In the genomic region with DNA sequence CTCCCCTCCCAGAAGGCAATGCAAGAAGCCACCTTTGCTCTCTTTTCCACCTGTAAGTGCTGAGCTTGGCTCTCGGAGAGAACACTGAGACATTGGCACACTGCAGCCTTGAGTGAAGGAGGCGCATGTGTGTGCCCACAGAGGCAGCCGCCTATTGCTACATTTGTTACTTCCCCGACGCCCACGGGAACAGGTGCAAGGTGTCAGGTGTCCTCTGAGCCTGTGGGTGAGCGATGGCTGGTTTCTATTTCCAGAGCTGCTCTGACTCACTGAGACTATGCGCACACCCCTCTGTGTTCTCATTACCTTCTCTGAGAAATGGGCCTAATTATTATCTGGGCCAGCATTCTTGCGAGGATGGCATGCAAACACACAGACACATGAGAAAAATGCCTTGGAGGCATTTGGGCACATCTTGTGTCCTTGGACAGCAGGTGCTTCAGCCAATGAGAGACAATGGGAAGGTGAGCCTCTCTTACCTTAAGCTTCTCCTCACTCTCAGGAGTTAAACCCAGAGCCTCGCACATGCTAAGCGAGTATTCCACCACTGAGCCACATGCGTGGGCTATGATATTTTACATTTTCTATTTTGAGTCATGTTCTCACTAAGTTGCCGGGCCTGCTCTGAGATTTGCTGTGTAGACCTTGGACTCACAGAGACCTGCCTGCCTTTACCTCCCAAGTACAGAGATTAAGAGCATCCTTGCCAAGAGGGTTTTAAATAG, we compare ENCODE assay signal across 19 mouse cellular contexts. TPM values are rescaled to one million over a fixed set of nuclear protein-coding genes. Genes with fewer than 3 reads are reported as not detected.
DNase-seq lines count a peak whose midpoint lies in the region; ATAC-seq and TF ChIP-seq lines count a peak whose summit lies in the region.
"Had no signal": no experiment of that assay in that cellular context is flagged by ENCODE, and none has a peak within 500 bp of the region (broad histone marks: within the 10 kb centered on the region; RNA-seq: fewer than 3 reads in every experiment).

No protein-coding gene starts in this region.

- H3K27ac ChIP-seq in layer of hippocampus, adult 2 months: no peak overlapping the region
- no peak overlapping the region for H3K27ac ChIP-seq in embryonic facial prominence, embryonic 15.5 days (replicated peaks)
- H3K27ac ChIP-seq: forebrain, embryonic 10.5 days; lung, embryonic 15.5 days; neural tube, embryonic 13.5 days had no signal

- no peaks in the 10 kb centered on the region for H3K27me3 ChIP-seq in C2C12 (ENCODE audit: control insufficient read depth, insufficient read depth, insufficient read length)
- H3K27me3 ChIP-seq in embryonic facial prominence, embryonic 15.5 days: no peaks in the 10 kb centered on the region
- H3K27me3 ChIP-seq: lung, embryonic 15.5 days; neural tube, embryonic 13.5 days had no signal

- H3K79me2 ChIP-seq in C2C12 (ENCODE audit: control insufficient read depth, insufficient read depth): no peaks in the 10 kb centered on the region

- no peaks in the 10 kb centered on the region for H3K36me3 ChIP-seq in C2C12 (ENCODE audit: control insufficient read depth, insufficient read depth)
- no peaks in the 10 kb centered on the region for H3K36me3 ChIP-seq in embryonic facial prominence, embryonic 15.5 days
- H3K36me3 ChIP-seq: forebrain, embryonic 10.5 days; lung, embryonic 15.5 days; neural tube, embryonic 13.5 days had no signal

- peak; percentile 23 to 35 for DNase-seq in layer of hippocampus, adult 2 months (ENCODE audit: low spot score in 2 of 2)
- DNase-seq in layer of hippocampus, adult 9-10 months (ENCODE audit: low spot score): no peak
- peak; percentile 40 to 44 for DNase-seq in left cerebral cortex, postnatal 14 days (ENCODE audit: low spot score in 2 of 2)
- no peak for DNase-seq in urinary bladder, postnatal 36 days (ENCODE audit: low spot score in 2 of 2)
- no peak for DNase-seq in heart, postnatal 4 days
- no peak for DNase-seq in heart, postnatal 10 days
- DNase-seq: cerebellum, postnatal 10 days; gastrocnemius, postnatal 10 days; kidney, postnatal 14 days; thymus, postnatal 14 days had no signal

- no peak overlapping the region for H3K4me2 ChIP-seq in embryonic facial prominence, embryonic 15.5 days (replicated peaks)
- H3K4me2 ChIP-seq: heart, embryonic 11.5 days; lung, embryonic 15.5 days; neural tube, embryonic 13.5 days had no signal

- TF ChIP-seq CTCF in layer of hippocampus, adult 2 months (conservative IDR thresholded peaks at IDR 0.05): no peak
- no peak for TF ChIP-seq CTCF in C2C12 (IDR thresholded peaks at IDR 0.05; ENCODE audit: control insufficient read depth, insufficient read depth, insufficient read length)

- WGBS in embryonic facial prominence, embryonic 15.5 days: 80% methylated on average over 13 of the region's 13 CpGs

- no peak overlapping the region for H3K9ac ChIP-seq in embryonic facial prominence, embryonic 15.5 days
- H3K9ac ChIP-seq: lung, embryonic 15.5 days; neural tube, embryonic 13.5 days had no signal

- no peaks in the 10 kb centered on the region for H3K4me1 ChIP-seq in embryonic facial prominence, embryonic 15.5 days
- H3K4me1 ChIP-seq: forebrain, embryonic 10.5 days; lung, embryonic 15.5 days; neural tube, embryonic 13.5 days had no signal

- H3K79me3 ChIP-seq in C2C12 (ENCODE audit: low read depth): no peaks in the 10 kb centered on the region

- H3ac ChIP-seq in C2C12 (ENCODE audit: control insufficient read depth, insufficient read length, low read depth): no peak overlapping the region

- 0 out of 2 replicates have a peak, but pooled peaks have one; percentile 11 for ATAC-seq in embryonic facial prominence, embryonic 15.5 days (ENCODE audit: insufficient number of reproducible peaks, low FRiP score, low TSS enrichment, low read depth)
- ATAC-seq: inflammation-experienced regulatory T-cells, adult 6 months had no signal

- no peak overlapping the region for H3K4me3 ChIP-seq in layer of hippocampus, adult 2 months
- H3K4me3 ChIP-seq in C2C12 (ENCODE audit: insufficient read depth, poor library complexity, severe bottlenecking): no peak overlapping the region
- no peak overlapping the region for H3K4me3 ChIP-seq in embryonic facial prominence, embryonic 15.5 days (replicated peaks)
- H3K4me3 ChIP-seq: forebrain, embryonic 10.5 days; lung, embryonic 15.5 days; neural tube, embryonic 13.5 days had no signal

- no peaks in the 10 kb centered on the region for H3K9me3 ChIP-seq in embryonic facial prominence, embryonic 15.5 days (replicated peaks)
- H3K9me3 ChIP-seq: forebrain, embryonic 10.5 days; lung, embryonic 15.5 days; neural tube, embryonic 13.5 days had no signal

- intact Hi-C loops in left cerebral cortex, postnatal 14 days (cut with DNase I): no loop called here
- intact Hi-C loops in heart, postnatal 10 days (cut with DNase I): no loop called here

TF ChIP-seq in C2C12, 6 proteins besides CTCF, POLR2A, EP300 and RAD21:
- TF ChIP-seq MYOD1 (IDR thresholded peaks at IDR 0.05; ENCODE audit: control insufficient read depth, insufficient read length, low read depth) (peak; percentile 88), CEBPB (IDR thresholded peaks at IDR 0.05; ENCODE audit: low read depth) (no peak)

RNA-seq across cellular contexts. Expression of gene Scnn1b, which starts 26.0 kb away (rescaled TPM):
- total RNA-seq in layer of hippocampus, adult 2 months (2021): not detected
- polyA plus RNA-seq in C2C12 (2012; fragmentation: generic; extraction: Trizol): not detected
- polyA plus RNA-seq in embryonic facial prominence, embryonic 15.5 days (2015; fragmentation: Nextera tagmentation; extraction: Ambion mirVana): 1.1 and 1.3 TPM in 2 replicates
- total RNA-seq in left cerebral cortex, postnatal 14 days (2021): not detected
- under 1 TPM in 1 of 2 experiments, not detected in 1; 0.10 TPM for total RNA-seq in heart, postnatal 4 days (2021)
- total RNA-seq in heart, postnatal 10 days (2021): not detected
- total RNA-seq: hematopoietic stem cell, adult 5-6 weeks; megakaryocyte, adult 5-6 weeks had no signal
- polyA plus RNA-seq: forebrain, embryonic 10.5 days; heart, embryonic 11.5 days; neural tube, embryonic 13.5 days had no signal

Comparison
In these comparisons a context has a peak if more than half of its experiments do, and no peak if none do; other contexts are left out.
1. DNase-seq: peak in layer of hippocampus, adult 2 months (2 of 2) and left cerebral cortex, postnatal 14 days (2 of 2); none in layer of hippocampus, adult 9-10 months (single experiment), urinary bladder, postnatal 36 days (0 of 2), heart, postnatal 4 days (single experiment) and heart, postnatal 10 days (0 of 2).